Mouse (Mus musculus) bone marrow, adult 2 months (tissue): ENCODE data around the gene Clip1.

Experiments used
- CTCF ChIP-seq: fragments of 200-500 bp; IDR thresholded peaks from 2 replicates; pipeline ENCODE4 v1.5.1; 2011; ENCODE audit warnings: low read length, control low read depth; ENCODE audit not compliant: control insufficient read depth, insufficient read depth
- POLR2A ChIP-seq: fragments of 200-500 bp; IDR thresholded peaks from 2 replicates; pipeline ENCODE4 v1.6.1; 2011; ENCODE audit warnings: low read depth, mild to moderate bottlenecking, control low read depth, low read length, borderline replicate concordance; ENCODE audit not compliant: control insufficient read depth

GRCm38 (mm10) chr5:123609416-123609815 lies 75.0 kb downstream of the Clip1 start:
- no peak for TF ChIP-seq POLR2A
- no peak for TF ChIP-seq CTCF
